Mouse (Mus musculus): Measurements from ENCODE around the gene Sec16b. TPM values are rescaled to one million over a fixed set of nuclear protein-coding genes. Genes with fewer than 3 reads are reported as not detected.

Sec16b gene
- 0.99 and 1.1 TPM in 2 replicates for polyA plus RNA-seq (2014; fragmentation: Nextera tagmentation; extraction: Ambion mirVana)

- 24% methylated on average over 5 of the region's 5 CpGs for WGBS
- H3K27ac ChIP-seq (replicated peaks; ENCODE audit: low read depth, low read length) = no peak within 1 kb of the TSS
- H3K9me3 ChIP-seq (replicated peaks; ENCODE audit: control insufficient read depth, low read length) = no peaks in the 10 kb centered on the region
- H3K4me1 ChIP-seq (ENCODE audit: control insufficient read depth, insufficient read depth, low read length) = no peaks in the 10 kb centered on the region
- no peaks in the 10 kb centered on the region for H3K27me3 ChIP-seq (ENCODE audit: control insufficient read depth, insufficient read depth, low read length)
- no peak within 1 kb of the TSS for H3K4me2 ChIP-seq (ENCODE audit: low read depth, low read length)
- H3K36me3 ChIP-seq (replicated peaks; ENCODE audit: control insufficient read depth, insufficient read depth, low read depth, low read length) = no peaks in the 10 kb centered on the region
- no peak for ATAC-seq (replicated peaks; ENCODE audit: insufficient number of reproducible peaks, low FRiP score, low TSS enrichment, low read depth)
- peak; percentile 59 for DNase-seq (ENCODE audit: low spot score)
- no peak within 1 kb of the TSS for H3K9ac ChIP-seq (replicated peaks; ENCODE audit: low read length)
- H3K4me3 ChIP-seq (ENCODE audit: low read depth, low read length) = no peak within 1 kb of the TSS
Measured at GRCm38 (mm10) chr1:157506522-157506921, at the start of gene Sec16b. Sec16b (plus strand) TSS chr1:157506728.

- Histone ChIP-seq H3K27ac (replicated peaks; ENCODE audit: low read depth, low read length) (no peak overlapping the region), H3K4me3 (ENCODE audit: low read depth, low read length) (no peak overlapping the region), H3K36me3 (replicated peaks; ENCODE audit: control insufficient read depth, insufficient read depth, low read depth, low read length) (no peaks in the 10 kb centered on the region), H3K27me3 (ENCODE audit: control insufficient read depth, insufficient read depth, low read length) (no peaks in the 10 kb centered on the region), H3K9ac (replicated peaks; ENCODE audit: low read length) (no peak overlapping the region), H3K9me3 (replicated peaks; ENCODE audit: control insufficient read depth, low read length) (no peaks in the 10 kb centered on the region), H3K4me2 (ENCODE audit: low read depth, low read length) (no peak overlapping the region), H3K4me1 (ENCODE audit: control insufficient read depth, insufficient read depth, low read length) (no peaks in the 10 kb centered on the region)
- ATAC-seq (replicated peaks; ENCODE audit: insufficient number of reproducible peaks, low FRiP score, low TSS enrichment, low read depth) = no peak
- DNase-seq (ENCODE audit: low spot score) = no peak
- 73% methylated on average over 3 of the region's 3 CpGs for WGBS
Measured at GRCm38 (mm10) chr1:157457789-157458188, 48.7 kb upstream of the Sec16b start.

GRCm38 (mm10) chr1:157458421-157459208 lies 47.9 kb upstream of the Sec16b start, which contains the start of gene Cryzl2:
Cryzl2 (plus strand) TSS chr1:157458577.
- Histone ChIP-seq H3K9me3 (replicated peaks; ENCODE audit: control insufficient read depth, low read length) (no peaks in the 10 kb centered on the region), H3K9ac (replicated peaks; ENCODE audit: low read length) (peak within 1 kb of the TSS; percentile 54), H3K4me2 (ENCODE audit: low read depth, low read length) (peak within 1 kb of the TSS; percentile 62), H3K36me3 (replicated peaks; ENCODE audit: control insufficient read depth, insufficient read depth, low read depth, low read length) (no peaks in the 10 kb centered on the region), H3K4me3 (ENCODE audit: low read depth, low read length) (peak within 1 kb of the TSS; percentile 36), H3K27me3 (ENCODE audit: control insufficient read depth, insufficient read depth, low read length) (no peaks in the 10 kb centered on the region), H3K27ac (replicated peaks; ENCODE audit: low read depth, low read length) (no peak within 1 kb of the TSS), H3K4me1 (ENCODE audit: control insufficient read depth, insufficient read depth, low read length) (no peaks in the 10 kb centered on the region)
- WGBS = 6% methylated on average over 26 of the region's 29 CpGs
- ATAC-seq (replicated peaks; ENCODE audit: insufficient number of reproducible peaks, low FRiP score, low TSS enrichment, low read depth) = peak; percentile 85
- DNase-seq (ENCODE audit: low spot score) = peak; percentile 84

GRCm38 (mm10) chr1:157459904-157460303 lies 46.6 kb upstream of the Sec16b start:
- no peak for DNase-seq (ENCODE audit: low spot score)
- 92% methylated on average over 5 of the region's 5 CpGs for whole genome bisulfite sequencing
- no peak overlapping the region for H3K27ac ChIP-seq (replicated peaks; ENCODE audit: low read depth, low read length)
- no peaks in the 10 kb centered on the region for H3K36me3 ChIP-seq (replicated peaks; ENCODE audit: control insufficient read depth, insufficient read depth, low read depth, low read length)
- no peaks in the 10 kb centered on the region for H3K9me3 ChIP-seq (replicated peaks; ENCODE audit: control insufficient read depth, low read length)
- no peaks in the 10 kb centered on the region for H3K4me1 ChIP-seq (ENCODE audit: control insufficient read depth, insufficient read depth, low read length)
- no peak overlapping the region for H3K4me2 ChIP-seq (ENCODE audit: low read depth, low read length)
- ATAC-seq (replicated peaks; ENCODE audit: insufficient number of reproducible peaks, low FRiP score, low TSS enrichment, low read depth) = no peak
- no peak overlapping the region for H3K9ac ChIP-seq (replicated peaks; ENCODE audit: low read length)
- no peaks in the 10 kb centered on the region for H3K27me3 ChIP-seq (ENCODE audit: control insufficient read depth, insufficient read depth, low read length)
- no peak overlapping the region for H3K4me3 ChIP-seq (ENCODE audit: low read depth, low read length)

- 94% methylated on average over 5 of the region's 5 CpGs for WGBS
- H3K27me3 ChIP-seq (ENCODE audit: control insufficient read depth, insufficient read depth, low read length) = no peaks in the 10 kb centered on the region
- DNase-seq (ENCODE audit: low spot score) (no peak), ATAC-seq (replicated peaks; ENCODE audit: insufficient number of reproducible peaks, low FRiP score, low TSS enrichment, low read depth) (no peak)
- no peak overlapping the region for H3K9ac ChIP-seq (replicated peaks; ENCODE audit: low read length)
- no peaks in the 10 kb centered on the region for H3K4me1 ChIP-seq (ENCODE audit: control insufficient read depth, insufficient read depth, low read length)
- no peak overlapping the region for H3K27ac ChIP-seq (replicated peaks; ENCODE audit: low read depth, low read length)
- no peaks in the 10 kb centered on the region for H3K9me3 ChIP-seq (replicated peaks; ENCODE audit: control insufficient read depth, low read length)
- H3K36me3 ChIP-seq (replicated peaks; ENCODE audit: control insufficient read depth, insufficient read depth, low read depth, low read length) = no peaks in the 10 kb centered on the region
- no peak overlapping the region for H3K4me3 ChIP-seq (ENCODE audit: low read depth, low read length)
- no peak overlapping the region for H3K4me2 ChIP-seq (ENCODE audit: low read depth, low read length)
Measured at GRCm38 (mm10) chr1:157461276-157461675, 45.3 kb upstream of the Sec16b start.

GRCm38 (mm10) chr1:157462336-157462735 lies 44.2 kb upstream of the Sec16b start:
- Histone ChIP-seq H3K27me3 (ENCODE audit: control insufficient read depth, insufficient read depth, low read length) (no peaks in the 10 kb centered on the region), H3K4me3 (ENCODE audit: low read depth, low read length) (no peak overlapping the region), H3K9me3 (replicated peaks; ENCODE audit: control insufficient read depth, low read length) (no peaks in the 10 kb centered on the region), H3K36me3 (replicated peaks; ENCODE audit: control insufficient read depth, insufficient read depth, low read depth, low read length) (no peaks in the 10 kb centered on the region), H3K4me1 (ENCODE audit: control insufficient read depth, insufficient read depth, low read length) (no peaks in the 10 kb centered on the region), H3K4me2 (ENCODE audit: low read depth, low read length) (no peak overlapping the region), H3K9ac (replicated peaks; ENCODE audit: low read length) (no peak overlapping the region), H3K27ac (replicated peaks; ENCODE audit: low read depth, low read length) (no peak overlapping the region)
- DNase-seq (ENCODE audit: low spot score) (no peak), ATAC-seq (replicated peaks; ENCODE audit: insufficient number of reproducible peaks, low FRiP score, low TSS enrichment, low read depth) (no peak)
- 54% methylated on average over 3 of the region's 3 CpGs for WGBS

- Histone ChIP-seq H3K36me3 (replicated peaks; ENCODE audit: control insufficient read depth, insufficient read depth, low read depth, low read length) (no peaks in the 10 kb centered on the region), H3K9ac (replicated peaks; ENCODE audit: low read length) (no peak overlapping the region), H3K27me3 (ENCODE audit: control insufficient read depth, insufficient read depth, low read length) (no peaks in the 10 kb centered on the region), H3K4me1 (ENCODE audit: control insufficient read depth, insufficient read depth, low read length) (no peaks in the 10 kb centered on the region), H3K9me3 (replicated peaks; ENCODE audit: control insufficient read depth, low read length) (no peaks in the 10 kb centered on the region), H3K27ac (replicated peaks; ENCODE audit: low read depth, low read length) (no peak overlapping the region), H3K4me3 (ENCODE audit: low read depth, low read length) (no peak overlapping the region), H3K4me2 (ENCODE audit: low read depth, low read length) (no peak overlapping the region)
- DNase-seq (ENCODE audit: low spot score) (peak; percentile 51), ATAC-seq (replicated peaks; ENCODE audit: insufficient number of reproducible peaks, low FRiP score, low TSS enrichment, low read depth) (no peak)
- WGBS = 68% methylated on average over 3 of the region's 3 CpGs
Measured at GRCm38 (mm10) chr1:157465194-157465593, 41.3 kb upstream of the Sec16b start.

- 93% methylated on average over 8 of the region's 8 CpGs for WGBS
- DNase-seq (ENCODE audit: low spot score) (no peak), ATAC-seq (replicated peaks; ENCODE audit: insufficient number of reproducible peaks, low FRiP score, low TSS enrichment, low read depth) (no peak)
Measured at GRCm38 (mm10) chr1:157467866-157468265, 38.7 kb upstream of the Sec16b start.

More at GRCm38 (mm10) chr1:157467866-157468265, 38.7 kb upstream of the Sec16b start:
- Histone ChIP-seq H3K27me3 (ENCODE audit: control insufficient read depth, insufficient read depth, low read length) (no peaks in the 10 kb centered on the region), H3K9me3 (replicated peaks; ENCODE audit: control insufficient read depth, low read length) (no peaks in the 10 kb centered on the region), H3K4me3 (ENCODE audit: low read depth, low read length) (no peak overlapping the region), H3K4me1 (ENCODE audit: control insufficient read depth, insufficient read depth, low read length) (no peaks in the 10 kb centered on the region), H3K4me2 (ENCODE audit: low read depth, low read length) (no peak overlapping the region), H3K36me3 (replicated peaks; ENCODE audit: control insufficient read depth, insufficient read depth, low read depth, low read length) (no peaks in the 10 kb centered on the region), H3K27ac (replicated peaks; ENCODE audit: low read depth, low read length) (no peak overlapping the region), H3K9ac (replicated peaks; ENCODE audit: low read length) (no peak overlapping the region)
